Mouse (Mus musculus): ENCODE data around the gene Hif3a.

Gene Hif3a

GRCm38 (mm10) chr7:16992451-16992807 is 69.8 kb downstream of the Hif3a start, which contains the start of gene Ccdc8:
Gene Ccdc8, plus strand, starts transcription at chr7:16992708.
- DNase-seq (ENCODE audit: low spot score in 2 of 2), result no peak

- DNase-seq (ENCODE audit: low spot score in 2 of 2), result no peak
These were observed 70.4 kb downstream of the Hif3a start for GRCm38 (mm10) chr7:16991681-16992450.

GRCm38 (mm10) chr7:16990006-16990744 is 72.1 kb downstream of the Hif3a start:
- DNase-seq (ENCODE audit: low spot score in 2 of 2), result no peak

GRCm38 (mm10) chr7:16988405-16988804 is 73.8 kb downstream of the Hif3a start:
- no peak for DNase-seq (ENCODE audit: low spot score in 2 of 2)

GRCm38 (mm10) chr7:16987541-16988149 is 74.6 kb downstream of the Hif3a start:
- no peak for DNase-seq (ENCODE audit: low spot score in 2 of 2)

GRCm38 (mm10) chr7:16982859-16983568 is 79.2 kb downstream of the Hif3a start, which contains the start of gene Gm42372:
Gene Gm42372, plus strand, starts transcription at chr7:16983086.
- peak in 1 of 2 experiments; percentile 29 for DNase-seq (ENCODE audit: low spot score in 2 of 2)
